Mouse (Mus musculus) stomach, embryonic 14.5 days (tissue): Measurements from ENCODE around the gene Kctd6. TPM values are rescaled to one million over a fixed set of nuclear protein-coding genes. Genes with fewer than 3 reads are reported as not detected.

Experiments used
- ATAC-seq: fragments of 200-750 bp; cut with Nextera tagmentation; 2 replicates; pipeline ENCODE4 v1.8.0; 2017; ENCODE audit warnings: low read depth, moderate TSS enrichment; ENCODE audit not compliant: insufficient number of reproducible peaks, insufficient read depth, low FRiP score
- H3K27ac ChIP-seq: fragments of 300-500 bp; sonication (generic); 2 replicates; pipeline ENCODE4 v1.5.1; 2014; ENCODE audit warnings: mild to moderate bottlenecking, low read length, moderate library complexity, mixed read lengths
- H3K27me3 ChIP-seq: fragments of 300-500 bp; sonication (generic); 2 replicates; pipeline ENCODE4 v1.6.1; 2014; ENCODE audit warnings: low read length, control low read depth, mixed read lengths; ENCODE audit not compliant: control insufficient read depth, insufficient read depth
- H3K36me3 ChIP-seq: fragments of 300-500 bp; sonication (generic); 2 replicates; pipeline ENCODE4 v1.6.1; 2014; ENCODE audit warnings: mild to moderate bottlenecking, control low read depth, low read length, moderate library complexity, mixed read lengths; ENCODE audit not compliant: control insufficient read depth, insufficient read depth
- H3K4me1 ChIP-seq: fragments of 300-500 bp; sonication (generic); 2 replicates; pipeline ENCODE4 v1.6.1; 2014; ENCODE audit warnings: low read length, control low read depth, mixed read lengths; ENCODE audit not compliant: control insufficient read depth, insufficient read depth
- H3K4me2 ChIP-seq: fragments of 300-500 bp; sonication (generic); replicated peaks from 2 replicates; pipeline ENCODE4 v1.6.1; 2014; ENCODE audit warnings: low read depth, low read length, control low read depth
- H3K4me3 ChIP-seq: fragments of 300-500 bp; sonication (generic); 2 replicates; pipeline ENCODE4 v1.5.1; 2014; ENCODE audit warnings: low read depth, low read length, control low read depth
- H3K9ac ChIP-seq: fragments of 300-500 bp; sonication (generic); replicated peaks from 2 replicates; pipeline ENCODE4 v1.6.1; 2014; ENCODE audit warnings: low read depth, mild to moderate bottlenecking, control low read depth, low read length, moderate library complexity, mixed read lengths
- H3K9me3 ChIP-seq: fragments of 300-500 bp; sonication (generic); 2 replicates; pipeline ENCODE4 v1.6.1; 2016; ENCODE audit warnings: low read depth, low read length, control low read depth; ENCODE audit not compliant: control insufficient read depth
- WGBS: fragments of 180-500 bp; shearing (Covaris S2); extraction: QIAGEN DNeasy Blood & Tissue Kit; methylation state at CpG from one replicate; pipeline ENCODE4 v1.1.7; 2014; 5-methylcytosine and 5-hydroxymethylcytosine counted together
- polyA plus RNA-seq: library from polyadenylated mRNA; unstranded; fragments of >200 nt; fragmentation: Nextera tagmentation; extraction: Ambion mirVana; gene quantifications from 2 replicates; pipeline ENCODE4 v1.2.1, GENCODE M21; 2014

The Kctd6 gene
- polyA plus RNA-seq, 1 experiment from 2014 or later: 4.8 TPM

- H3K27me3 ChIP-seq: no peaks in the 10 kb centered on the region
- no peaks in the 10 kb centered on the region for H3K9me3 ChIP-seq
- no peaks in the 10 kb centered on the region for H3K4me1 ChIP-seq
- H3K36me3 ChIP-seq: no peaks in the 10 kb centered on the region
- no peak overlapping the region for H3K4me2 ChIP-seq
- no peak overlapping the region for H3K27ac ChIP-seq
- 73% methylated on average over 9 of the region's 9 CpGs for WGBS
- H3K9ac ChIP-seq: no peak overlapping the region
- no peak for ATAC-seq
- no peak overlapping the region for H3K4me3 ChIP-seq
Observed at GRCm38 (mm10) chr14:8250141-8250871, 36.4 kb downstream of the Kctd6 start.

- H3K4me1 ChIP-seq: no peaks in the 10 kb centered on the region
- H3K36me3 ChIP-seq: no peaks in the 10 kb centered on the region
- no peaks in the 10 kb centered on the region for H3K9me3 ChIP-seq
- no peak overlapping the region for H3K4me3 ChIP-seq
- no peak overlapping the region for H3K27ac ChIP-seq
- no peak overlapping the region for H3K4me2 ChIP-seq
- no peak overlapping the region for H3K9ac ChIP-seq
- no peaks in the 10 kb centered on the region for H3K27me3 ChIP-seq
- 93% methylated on average over 8 of the region's 8 CpGs for WGBS
- ATAC-seq: no peak
Observed at GRCm38 (mm10) chr14:8251330-8251885, 37.5 kb downstream of the Kctd6 start.

- 71% methylated on average over 7 of the region's 7 CpGs for WGBS
- no peak for ATAC-seq
Observed at GRCm38 (mm10) chr14:8255076-8255729, 41.3 kb downstream of the Kctd6 start.

GRCm38 (mm10) chr14:8256072-8256471, 42.1 kb downstream of the Kctd6 start:
- H3K4me3 ChIP-seq: no peak overlapping the region
- no peaks in the 10 kb centered on the region for H3K4me1 ChIP-seq
- no peak overlapping the region for H3K27ac ChIP-seq
- no peaks in the 10 kb centered on the region for H3K9me3 ChIP-seq
- no peaks in the 10 kb centered on the region for H3K27me3 ChIP-seq
- 62% methylated on average over 6 of the region's 6 CpGs for WGBS
- H3K9ac ChIP-seq: no peak overlapping the region
- H3K36me3 ChIP-seq: no peaks in the 10 kb centered on the region
- H3K4me2 ChIP-seq: no peak overlapping the region
- ATAC-seq: no peak

More at GRCm38 (mm10) chr14:8255076-8255729, 41.3 kb downstream of the Kctd6 start:
- Histone ChIP-seq H3K9ac (no peak overlapping the region), H3K36me3 (no peaks in the 10 kb centered on the region), H3K27ac (no peak overlapping the region), H3K27me3 (no peaks in the 10 kb centered on the region), H3K4me1 (no peaks in the 10 kb centered on the region), H3K9me3 (no peaks in the 10 kb centered on the region), H3K4me2 (no peak overlapping the region), H3K4me3 (no peak overlapping the region)

GRCm38 (mm10) chr14:8256881-8257280, 42.9 kb downstream of the Kctd6 start:
- Histone ChIP-seq H3K27me3 (no peaks in the 10 kb centered on the region), H3K9ac (no peak overlapping the region), H3K27ac (no peak overlapping the region), H3K4me3 (no peak overlapping the region), H3K4me2 (no peak overlapping the region), H3K4me1 (no peaks in the 10 kb centered on the region), H3K9me3 (no peaks in the 10 kb centered on the region), H3K36me3 (no peaks in the 10 kb centered on the region)
- WGBS: 69% methylated on average over 5 of the region's 5 CpGs
- no peak for ATAC-seq

GRCm38 (mm10) chr14:8257521-8258334, 43.8 kb downstream of the Kctd6 start:
- H3K27ac ChIP-seq: no peak overlapping the region
- no peaks in the 10 kb centered on the region for H3K9me3 ChIP-seq
- no peaks in the 10 kb centered on the region for H3K27me3 ChIP-seq
- no peak overlapping the region for H3K9ac ChIP-seq
- H3K4me1 ChIP-seq: no peaks in the 10 kb centered on the region
- H3K4me2 ChIP-seq: no peak overlapping the region
- WGBS: 45% methylated on average over 7 of the region's 7 CpGs
- no peak for ATAC-seq
- no peaks in the 10 kb centered on the region for H3K36me3 ChIP-seq
- no peak overlapping the region for H3K4me3 ChIP-seq

- H3K9ac ChIP-seq: no peak overlapping the region
- no peak for ATAC-seq
- H3K4me2 ChIP-seq: no peak overlapping the region
- no peaks in the 10 kb centered on the region for H3K9me3 ChIP-seq
- no peak overlapping the region for H3K27ac ChIP-seq
- H3K4me1 ChIP-seq: no peaks in the 10 kb centered on the region
- no peak overlapping the region for H3K4me3 ChIP-seq
- no peaks in the 10 kb centered on the region for H3K36me3 ChIP-seq
- no peaks in the 10 kb centered on the region for H3K27me3 ChIP-seq
- 43% methylated on average over 3 of the region's 3 CpGs for whole genome bisulfite sequencing
Observed at GRCm38 (mm10) chr14:8258335-8258627, 44.3 kb downstream of the Kctd6 start.

GRCm38 (mm10) chr14:8258752-8259151, 44.8 kb downstream of the Kctd6 start:
- 67% methylated on average over 3 of the region's 3 CpGs for WGBS
- H3K9ac ChIP-seq: no peak overlapping the region
- H3K9me3 ChIP-seq: no peaks in the 10 kb centered on the region
- no peaks in the 10 kb centered on the region for H3K4me1 ChIP-seq
- no peak for ATAC-seq
- no peak overlapping the region for H3K27ac ChIP-seq
- H3K36me3 ChIP-seq: no peaks in the 10 kb centered on the region
- H3K4me3 ChIP-seq: no peak overlapping the region
- no peak overlapping the region for H3K4me2 ChIP-seq
- no peaks in the 10 kb centered on the region for H3K27me3 ChIP-seq
